Mouse (Mus musculus) thymus, adult 2 months (tissue): ENCODE results near the gene Dusp6. TPM values are rescaled to one million over a fixed set of nuclear protein-coding genes. Genes with fewer than 3 reads are reported as not detected.
A peak's percentile ranks its signal among the peaks of the same experiment; 100 is the strongest.
"Not testable (repeated sequence)": the region's sequence is repeated elsewhere in the genome, so short reads cannot be mapped to it uniquely, and the experiment has no call there.

Experiments
- DNase-seq: peaks from one replicate; pipeline ENCODE4 v3.0.0; 2021
- H3K27ac ChIP-seq: fragments of 200-500 bp; 2 replicates; pipeline ENCODE4 v1.5.1; 2012; ENCODE audit warnings: low read length, control low read depth; ENCODE audit not compliant: control insufficient read depth, insufficient read depth
- H3K27me3 ChIP-seq: fragments of 200-500 bp; 2 replicates; pipeline ENCODE4 v1.6.1; 2012; ENCODE audit warnings: mild to moderate bottlenecking, low read length, moderate library complexity, mixed read lengths; ENCODE audit not compliant: control insufficient read depth, insufficient read depth
- H3K36me3 ChIP-seq: fragments of 200-500 bp; 2 replicates; pipeline ENCODE4 v1.6.1; 2012; ENCODE audit warnings: mild to moderate bottlenecking, low read length, moderate library complexity; ENCODE audit not compliant: control insufficient read depth, insufficient read depth
- H3K4me1 ChIP-seq: fragments of 200-500 bp; replicated peaks from 2 replicates; pipeline ENCODE4 v1.6.1; 2012; ENCODE audit warnings: low read length; ENCODE audit not compliant: control insufficient read depth, insufficient read depth
- H3K4me3 ChIP-seq: fragments of 200-500 bp; 2 replicates; pipeline ENCODE4 v1.5.1; 2012; ENCODE audit warnings: mild to moderate bottlenecking, low read length, control low read depth, moderate library complexity; ENCODE audit not compliant: control insufficient read depth, insufficient read depth
- CTCF ChIP-seq: fragments of 200-500 bp; IDR thresholded peaks from 2 replicates; pipeline ENCODE4 v1.5.1; 2012; ENCODE audit warnings: mild to moderate bottlenecking, control low read depth, low read length, moderate library complexity, borderline replicate concordance; ENCODE audit not compliant: control insufficient read depth, poor library complexity, insufficient read depth; ENCODE audit errors: extremely low read depth
- POLR2A ChIP-seq: fragments of 200-500 bp; IDR thresholded peaks from 2 replicates; pipeline ENCODE4 v1.6.1; 2012; ENCODE audit warnings: mild to moderate bottlenecking, low read length, control low read depth, moderate library complexity; ENCODE audit not compliant: control insufficient read depth, poor library complexity, insufficient read depth; ENCODE audit errors: extremely low read depth
- WGBS: fragments of 180-500 bp; shearing (Covaris S2); methylation state at CpG from one replicate; pipeline ENCODE4 v1.1.7; 2018; 5-methylcytosine and 5-hydroxymethylcytosine counted together
- polyA plus RNA-seq: library from polyadenylated mRNA; depleted of rRNA; stranded (reverse); fragments of >200 nt; gene quantifications from 2 replicates; pipeline ENCODE4 v1.2.3, GENCODE M21; 2012; rRNA removed

The Dusp6 gene
- 43.9 and 46.1 TPM in 2 replicates for polyA plus RNA-seq

GRCm38 (mm10) chr10:99262867-99263379 is at the start of gene Dusp6:
Dusp6 (plus strand) TSS chr10:99263231.
- H3K27me3 ChIP-seq, result no peaks in the 10 kb centered on the region
- peak within 1 kb of the TSS; percentile 90 for H3K27ac ChIP-seq
- WGBS, result under 1% methylated on average over 29 of the region's 29 CpGs
- DNase-seq, result peak; percentile 85
- no peaks in the 10 kb centered on the region for H3K36me3 ChIP-seq
- H3K4me1 ChIP-seq, result peaks cover 13% of the 10 kb centered on the region
- H3K4me3 ChIP-seq, result peak within 1 kb of the TSS; percentile 58
- TF ChIP-seq POLR2A, result peak; percentile 83
- no peak for TF ChIP-seq CTCF

- no peak for DNase-seq
- no peaks in the 10 kb centered on the region for H3K36me3 ChIP-seq
- H3K4me3 ChIP-seq, result no peak overlapping the region
- peaks cover 9% of the 10 kb centered on the region for H3K4me1 ChIP-seq
- no peak overlapping the region for H3K27ac ChIP-seq
- TF ChIP-seq POLR2A, result no peak
- no peak for TF ChIP-seq CTCF
- 90% methylated on average over 15 of the region's 15 CpGs for WGBS
- no peaks in the 10 kb centered on the region for H3K27me3 ChIP-seq
These were observed 48.4 kb upstream of the Dusp6 start for GRCm38 (mm10) chr10:99214421-99215299.

- WGBS, result 98% methylated on average over 15 of the region's 15 CpGs
- not testable (repeated sequence) for H3K27me3 ChIP-seq, H3K27ac ChIP-seq, H3K36me3 ChIP-seq, DNase-seq, H3K4me1 ChIP-seq, H3K4me3 ChIP-seq
These were observed 46.5 kb upstream of the Dusp6 start for GRCm38 (mm10) chr10:99216570-99216969.

GRCm38 (mm10) chr10:99221540-99221939 is 41.5 kb upstream of the Dusp6 start:
- TF ChIP-seq POLR2A, result no peak
- no peak for TF ChIP-seq CTCF
- 93% methylated on average over 8 of the region's 8 CpGs for WGBS
- DNase-seq, result no peak
- H3K36me3 ChIP-seq, result no peaks in the 10 kb centered on the region
- no peak overlapping the region for H3K4me3 ChIP-seq
- H3K27ac ChIP-seq, result no peak overlapping the region
- H3K4me1 ChIP-seq, result peaks cover 2% of the 10 kb centered on the region; the same call in 1 of the 2 replicates
- no peaks in the 10 kb centered on the region for H3K27me3 ChIP-seq

GRCm38 (mm10) chr10:99222726-99223125 is 40.3 kb upstream of the Dusp6 start:
- Histone ChIP-seq H3K27me3 (no peaks in the 10 kb centered on the region), H3K27ac (no peak overlapping the region), H3K36me3 (no peaks in the 10 kb centered on the region), H3K4me1 (peaks cover 6% of the 10 kb centered on the region), H3K4me3 (no peak overlapping the region)
- DNase-seq, result no peak
- WGBS, result 80% methylated on average over 5 of the region's 5 CpGs
- TF ChIP-seq POLR2A, result no peak
- TF ChIP-seq CTCF, result no peak

- Histone ChIP-seq H3K4me3 (no peak overlapping the region), H3K4me1 (peaks cover 16% of the 10 kb centered on the region), H3K27ac (no peak overlapping the region), H3K36me3 (no peaks in the 10 kb centered on the region), H3K27me3 (no peaks in the 10 kb centered on the region)
- DNase-seq, result no peak
- WGBS, result 82% methylated on average over 3 of the region's 3 CpGs
- TF ChIP-seq POLR2A, result no peak
- TF ChIP-seq CTCF, result no peak
These were observed 38.8 kb upstream of the Dusp6 start for GRCm38 (mm10) chr10:99224218-99224617.

GRCm38 (mm10) chr10:99226782-99227181 is 36.2 kb upstream of the Dusp6 start:
- no peaks in the 10 kb centered on the region for H3K36me3 ChIP-seq
- no peak for TF ChIP-seq POLR2A
- TF ChIP-seq CTCF, result no peak
- H3K27me3 ChIP-seq, result no peaks in the 10 kb centered on the region
- no peak overlapping the region for H3K27ac ChIP-seq
- H3K4me3 ChIP-seq, result no peak overlapping the region
- no peak for DNase-seq
- WGBS, result 97% methylated on average over 5 of the region's 5 CpGs
- H3K4me1 ChIP-seq, result peaks cover 17% of the 10 kb centered on the region
